Mouse (Mus musculus): ENCODE results near the gene Trip4. TPM values are rescaled to one million over a fixed set of nuclear protein-coding genes. Genes with fewer than 3 reads are reported as not detected.

Trip4 gene
- 35.5 and 36.7 TPM in 2 replicates for polyA plus RNA-seq (2014; fragmentation: Nextera tagmentation; extraction: Ambion mirVana)

DNA sequence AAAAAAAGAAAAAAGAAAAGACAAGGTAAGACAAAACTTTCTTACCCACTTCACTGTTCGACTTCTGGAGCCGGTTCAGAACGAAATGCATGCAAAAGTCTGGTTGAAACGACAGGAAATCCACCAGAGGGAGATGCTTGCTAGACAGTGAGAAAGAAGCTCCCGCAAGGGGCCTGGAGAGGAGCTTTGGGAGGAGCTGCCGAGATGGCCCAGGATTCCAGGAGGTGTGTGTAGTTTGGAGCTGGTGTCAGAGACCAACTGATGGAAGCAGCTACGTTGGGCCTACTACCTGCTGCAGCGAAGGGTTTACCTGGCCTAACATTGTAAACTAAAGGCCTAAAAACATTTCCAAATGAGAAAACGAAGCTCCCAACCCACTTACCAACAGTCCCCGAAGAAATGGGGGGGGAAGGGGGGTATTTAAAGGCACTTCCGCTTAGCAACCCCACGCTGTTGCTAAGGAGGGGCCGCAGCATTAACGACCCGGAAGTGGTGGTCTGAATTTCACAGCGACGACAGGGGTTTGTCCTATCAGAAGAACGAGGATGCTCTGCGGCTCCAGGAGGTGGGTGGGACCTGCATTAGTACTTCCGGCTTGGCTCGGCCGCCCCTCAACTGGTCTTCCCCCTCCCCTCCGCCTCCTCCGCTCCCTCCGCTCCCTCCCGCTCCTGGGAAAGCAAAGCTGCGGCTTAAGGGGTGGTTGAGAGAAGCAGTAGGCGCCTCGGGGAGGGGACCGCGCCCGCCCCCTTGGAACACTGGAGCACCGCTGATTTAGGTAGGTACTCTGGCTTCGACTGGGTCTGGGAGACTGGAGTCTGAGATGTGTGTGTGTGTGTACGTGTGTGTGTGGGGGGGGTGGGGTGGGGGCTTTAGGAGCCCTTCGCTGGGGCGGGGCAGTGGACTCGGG lies at the start of gene Trip4, which contains the start of gene Csnk1g1:
TSS of gene Trip4 (minus strand) at position 401 of the 907 bp plus-strand sequence.
TSS of gene Csnk1g1 (plus strand) at position 531 of the 907 bp plus-strand sequence.
- peak; percentile 95 for DNase-seq (ENCODE audit: low spot score)
- Histone ChIP-seq H3K36me3 (replicated peaks; ENCODE audit: control insufficient read depth, insufficient read depth) (no peaks in the 10 kb centered on the region), H3K9me3 (ENCODE audit: control insufficient read depth, low read length) (no peaks in the 10 kb centered on the region), H3K27ac (peak within 1 kb of the TSS; percentile 85), H3K4me3 (replicated peaks; ENCODE audit: low read length) (peak within 1 kb of the TSS; percentile 67), H3K4me1 (replicated peaks; ENCODE audit: control insufficient read depth, insufficient read depth, low read length) (peaks cover 11% of the 10 kb centered on the region), H3K4me2 (replicated peaks) (peak within 1 kb of the TSS; percentile 65), H3K9ac (peak within 1 kb of the TSS; percentile 73), H3K27me3 (ENCODE audit: control insufficient read depth, insufficient read depth, low read length) (no peaks in the 10 kb centered on the region)
- peak; percentile 99 for ATAC-seq (ENCODE audit: low FRiP score)
- WGBS = 1% methylated on average over 38 of the region's 38 CpGs

DNA sequence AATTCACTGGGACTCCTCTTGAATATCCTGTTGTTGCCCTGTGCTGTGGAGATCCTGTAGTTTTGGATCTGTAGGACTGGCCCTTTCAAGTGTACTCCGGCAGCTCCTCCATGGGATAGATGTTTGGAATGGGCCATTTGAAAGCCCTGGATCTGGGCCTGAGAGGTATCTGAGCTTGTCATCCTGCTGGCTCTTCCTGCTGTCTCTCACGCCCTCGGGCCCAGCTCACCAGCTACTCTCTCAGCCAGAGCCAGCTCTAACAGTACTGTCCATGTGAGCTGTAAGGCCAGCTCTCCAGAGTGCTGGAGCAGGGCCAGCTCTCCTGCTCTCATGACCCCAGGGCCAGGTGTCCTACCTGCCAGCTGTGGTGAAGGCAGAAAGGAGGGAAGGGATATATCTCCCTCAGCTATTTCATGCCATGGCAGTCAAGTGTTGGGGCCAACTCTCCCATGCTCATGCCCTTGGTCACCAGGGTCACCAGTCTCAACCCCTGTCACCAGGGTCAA lies 42.5 kb upstream of the Trip4 start:
- Histone ChIP-seq H3K9ac (no peak overlapping the region), H3K4me1 (replicated peaks; ENCODE audit: control insufficient read depth, insufficient read depth, low read length) (no peaks in the 10 kb centered on the region), H3K4me2 (replicated peaks) (no peak overlapping the region), H3K36me3 (replicated peaks; ENCODE audit: control insufficient read depth, insufficient read depth) (no peaks in the 10 kb centered on the region), H3K27ac (no peak overlapping the region), H3K4me3 (replicated peaks; ENCODE audit: low read length) (no peak overlapping the region), H3K27me3 (ENCODE audit: control insufficient read depth, insufficient read depth, low read length) (no peaks in the 10 kb centered on the region), H3K9me3 (ENCODE audit: control insufficient read depth, low read length) (no peaks in the 10 kb centered on the region)
- WGBS = 92% methylated on average over 3 of the region's 3 CpGs
- DNase-seq (ENCODE audit: low spot score) (no peak), ATAC-seq (ENCODE audit: low FRiP score) (no peak)

DNA sequence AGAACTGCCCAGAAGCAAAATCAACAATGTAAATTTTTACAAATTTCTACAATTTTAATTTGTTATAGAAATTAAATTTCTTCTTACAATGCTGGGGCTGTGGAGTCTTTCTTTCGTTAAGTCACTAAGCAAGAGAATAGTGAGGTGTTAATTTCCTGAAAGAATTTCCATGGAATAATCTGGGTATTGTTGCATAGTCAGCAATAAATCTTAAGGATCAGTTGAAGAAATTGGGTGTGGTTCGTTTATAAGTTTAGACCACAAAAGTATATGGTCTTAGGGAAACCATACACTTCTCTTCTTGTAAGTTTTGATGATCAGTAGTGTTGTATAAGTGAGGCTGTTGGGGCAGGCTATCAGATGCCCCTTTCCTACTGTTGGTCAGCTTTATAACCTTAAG lies 29.0 kb upstream of the Trip4 start:
- Histone ChIP-seq H3K4me3 (replicated peaks; ENCODE audit: low read length) (no peak overlapping the region), H3K36me3 (replicated peaks; ENCODE audit: control insufficient read depth, insufficient read depth) (peaks cover 4% of the 10 kb centered on the region; the same call in 1 of the 2 replicates), H3K9me3 (ENCODE audit: control insufficient read depth, low read length) (no peaks in the 10 kb centered on the region), H3K9ac (no peak overlapping the region), H3K4me2 (replicated peaks) (no peak overlapping the region), H3K27ac (no peak overlapping the region), H3K27me3 (ENCODE audit: control insufficient read depth, insufficient read depth, low read length) (no peaks in the 10 kb centered on the region), H3K4me1 (replicated peaks; ENCODE audit: control insufficient read depth, insufficient read depth, low read length) (no peaks in the 10 kb centered on the region)
- 90% methylated on average over 2 of the region's 2 CpGs for WGBS
- DNase-seq (ENCODE audit: low spot score) (no peak), ATAC-seq (ENCODE audit: low FRiP score) (no peak)

- DNase-seq (ENCODE audit: low spot score) = no peak
- Histone ChIP-seq H3K27me3 (ENCODE audit: control insufficient read depth, insufficient read depth, low read length) (no peaks in the 10 kb centered on the region), H3K27ac (no peak overlapping the region), H3K4me3 (replicated peaks; ENCODE audit: low read length) (no peak overlapping the region), H3K9me3 (ENCODE audit: control insufficient read depth, low read length) (no peaks in the 10 kb centered on the region), H3K4me2 (replicated peaks) (no peak overlapping the region), H3K4me1 (replicated peaks; ENCODE audit: control insufficient read depth, insufficient read depth, low read length) (no peaks in the 10 kb centered on the region), H3K36me3 (replicated peaks; ENCODE audit: control insufficient read depth, insufficient read depth) (no peaks in the 10 kb centered on the region), H3K9ac (no peak overlapping the region)
- no peak for ATAC-seq (ENCODE audit: low FRiP score)
Measured at GRCm38 (mm10) chr9:65929826-65930225, 21.2 kb upstream of the Trip4 start.

DNA sequence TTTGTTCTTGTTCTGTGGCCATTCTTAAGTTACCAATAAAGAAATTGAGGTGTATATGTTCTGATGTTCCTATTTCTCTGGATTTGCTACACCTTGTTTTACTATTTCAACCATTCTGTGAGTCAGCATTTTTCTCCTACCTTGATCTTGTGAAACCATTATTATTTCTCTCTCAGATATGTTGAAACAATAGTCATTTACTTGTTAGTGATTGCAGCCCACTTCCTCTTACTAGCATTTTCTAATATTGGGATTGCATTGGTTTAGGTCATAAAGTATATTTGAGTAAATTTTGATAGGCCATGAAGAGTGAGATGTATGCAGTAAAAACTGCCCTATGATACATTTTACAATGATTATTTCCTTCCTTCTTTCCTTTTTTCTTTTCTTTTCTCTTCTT lies 19.9 kb upstream of the Trip4 start:
- Histone ChIP-seq H3K4me3 (replicated peaks; ENCODE audit: low read length) (no peak overlapping the region), H3K9me3 (ENCODE audit: control insufficient read depth, low read length) (no peaks in the 10 kb centered on the region), H3K27ac (no peak overlapping the region), H3K36me3 (replicated peaks; ENCODE audit: control insufficient read depth, insufficient read depth) (no peaks in the 10 kb centered on the region), H3K9ac (no peak overlapping the region), H3K4me2 (replicated peaks) (no peak overlapping the region), H3K27me3 (ENCODE audit: control insufficient read depth, insufficient read depth, low read length) (no peaks in the 10 kb centered on the region), H3K4me1 (replicated peaks; ENCODE audit: control insufficient read depth, insufficient read depth, low read length) (no peaks in the 10 kb centered on the region)
- ATAC-seq (ENCODE audit: low FRiP score) (no peak), DNase-seq (ENCODE audit: low spot score) (no peak)

DNA sequence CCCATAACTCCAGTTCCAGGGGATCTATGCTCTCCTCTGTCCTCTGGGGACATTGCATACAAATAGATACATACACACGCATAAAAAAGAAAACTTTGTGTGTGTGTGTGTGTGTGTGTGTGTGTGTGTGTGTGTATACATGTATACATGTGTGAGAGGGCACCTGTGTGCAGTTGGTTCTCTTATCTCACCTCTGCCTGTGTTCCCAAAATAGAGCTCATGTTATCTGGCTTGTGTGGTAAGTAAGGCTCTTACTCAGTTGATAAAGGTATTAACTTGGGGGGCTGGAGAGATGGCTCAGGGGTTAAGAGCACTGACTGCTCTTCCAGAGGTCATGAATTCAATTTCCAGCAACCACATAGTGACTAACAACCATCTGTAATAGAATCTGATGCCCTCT lies 8.4 kb upstream of the Trip4 start:
- no peaks in the 10 kb centered on the region for H3K27me3 ChIP-seq (ENCODE audit: control insufficient read depth, insufficient read depth, low read length)
- H3K4me3 ChIP-seq (replicated peaks; ENCODE audit: low read length) = no peak overlapping the region
- no peak overlapping the region for H3K9ac ChIP-seq
- no peak overlapping the region for H3K4me2 ChIP-seq (replicated peaks)
- no peak for ATAC-seq (ENCODE audit: low FRiP score)
- no peaks in the 10 kb centered on the region for H3K9me3 ChIP-seq (ENCODE audit: control insufficient read depth, low read length)
- H3K4me1 ChIP-seq (replicated peaks; ENCODE audit: control insufficient read depth, insufficient read depth, low read length) = no peaks in the 10 kb centered on the region
- H3K36me3 ChIP-seq (replicated peaks; ENCODE audit: control insufficient read depth, insufficient read depth) = no peaks in the 10 kb centered on the region
- no peak for DNase-seq (ENCODE audit: low spot score)
- no peak overlapping the region for H3K27ac ChIP-seq
- WGBS = 78% methylated on average over 1 of the region's 1 CpGs

GRCm38 (mm10) chr9:65913976-65914375 lies 5.4 kb upstream of the Trip4 start:
- Histone ChIP-seq H3K4me2 (replicated peaks) (no peak overlapping the region), H3K9me3 (ENCODE audit: control insufficient read depth, low read length) (no peaks in the 10 kb centered on the region), H3K36me3 (replicated peaks; ENCODE audit: control insufficient read depth, insufficient read depth) (no peaks in the 10 kb centered on the region), H3K4me3 (replicated peaks; ENCODE audit: low read length) (no peak overlapping the region), H3K27me3 (ENCODE audit: control insufficient read depth, insufficient read depth, low read length) (no peaks in the 10 kb centered on the region), H3K27ac (no peak overlapping the region), H3K9ac (no peak overlapping the region), H3K4me1 (replicated peaks; ENCODE audit: control insufficient read depth, insufficient read depth, low read length) (peaks cover 5% of the 10 kb centered on the region)
- WGBS = 76% methylated on average over 2 of the region's 2 CpGs
- no peak for DNase-seq (ENCODE audit: low spot score)
- no peak for ATAC-seq (ENCODE audit: low FRiP score)

GRCm38 (mm10) chr9:65909837-65910236 lies 1.2 kb upstream of the Trip4 start:
- 0 out of 2 replicates have a peak overlapping the region, but pooled peaks have one; percentile 85 for H3K27ac ChIP-seq
- DNase-seq (ENCODE audit: low spot score) (no peak), ATAC-seq (ENCODE audit: low FRiP score) (no peak)
- H3K27me3 ChIP-seq (ENCODE audit: control insufficient read depth, insufficient read depth, low read length) = no peaks in the 10 kb centered on the region
- no peaks in the 10 kb centered on the region for H3K36me3 ChIP-seq (replicated peaks; ENCODE audit: control insufficient read depth, insufficient read depth)
- peak overlapping the region; percentile 63 for H3K4me2 ChIP-seq (replicated peaks)
- H3K9ac ChIP-seq = peak overlapping the region; percentile 73
- H3K4me1 ChIP-seq (replicated peaks; ENCODE audit: control insufficient read depth, insufficient read depth, low read length) = peaks cover 11% of the 10 kb centered on the region
- no peaks in the 10 kb centered on the region for H3K9me3 ChIP-seq (ENCODE audit: control insufficient read depth, low read length)
- 12% methylated on average over 4 of the region's 4 CpGs for WGBS
- H3K4me3 ChIP-seq (replicated peaks; ENCODE audit: low read length) = peak overlapping the region; percentile 67

DNA sequence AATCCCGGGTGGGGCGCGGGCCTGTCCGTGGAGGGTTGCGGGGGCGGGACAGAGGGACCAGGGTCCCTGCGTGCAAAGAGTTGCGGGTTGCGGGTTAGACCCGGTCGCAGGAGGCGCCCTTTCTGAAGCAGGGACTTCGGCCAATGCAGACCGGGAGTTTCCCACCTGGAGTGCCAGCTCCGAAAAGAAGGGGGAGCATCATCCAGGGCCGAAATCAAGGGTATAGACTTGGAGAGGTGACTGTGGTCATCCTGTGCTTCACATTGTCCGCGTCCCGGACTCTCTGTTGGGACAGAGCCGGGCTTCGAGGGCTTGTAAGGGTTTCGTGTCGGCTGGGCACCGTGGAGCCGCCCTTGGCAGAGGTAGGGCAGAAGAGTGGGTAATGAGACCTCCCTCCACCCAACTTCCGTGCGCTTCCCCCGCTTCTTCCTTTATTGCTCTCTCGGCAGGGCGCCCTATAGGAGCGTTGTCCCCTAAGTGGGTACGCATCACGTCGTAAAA lies 757 bp upstream of the Trip4 start:
- DNase-seq (ENCODE audit: low spot score) (peak; percentile 46), ATAC-seq (ENCODE audit: low FRiP score) (peak; percentile 4; the same call in 1 of the 2 replicates)
- WGBS = under 1% methylated on average over 34 of the region's 34 CpGs
- Histone ChIP-seq H3K4me2 (replicated peaks) (peak overlapping the region; percentile 63), H3K4me1 (replicated peaks; ENCODE audit: control insufficient read depth, insufficient read depth, low read length) (peaks cover 11% of the 10 kb centered on the region), H3K27me3 (ENCODE audit: control insufficient read depth, insufficient read depth, low read length) (no peaks in the 10 kb centered on the region), H3K27ac (peak overlapping the region; percentile 85), H3K9me3 (ENCODE audit: control insufficient read depth, low read length) (no peaks in the 10 kb centered on the region), H3K9ac (peak overlapping the region; percentile 73), H3K4me3 (replicated peaks; ENCODE audit: low read length) (peak overlapping the region; percentile 67), H3K36me3 (replicated peaks; ENCODE audit: control insufficient read depth, insufficient read depth) (no peaks in the 10 kb centered on the region)
